Mouse (Mus musculus): ENCODE data around the gene Atrnl1. TPM values are rescaled to one million over a fixed set of nuclear protein-coding genes. Genes with fewer than 3 reads are reported as not detected.

Gene Atrnl1
- polyA plus RNA-seq (2014; fragmentation: Nextera tagmentation; extraction: Ambion mirVana) = 2.5 and 2.9 TPM in 2 replicates

- ATAC-seq (replicated peaks; ENCODE audit: low FRiP score) (peak; percentile 92), DNase-seq (ENCODE audit: low spot score) (peak; percentile 87)
- Histone ChIP-seq H3K27ac (ENCODE audit: low read depth, low read length) (peak within 1 kb of the TSS; percentile 90), H3K4me3 (ENCODE audit: low read depth, low read length) (peak within 1 kb of the TSS; percentile 89), H3K9me3 (ENCODE audit: control insufficient read depth, low read length) (no peaks in the 10 kb centered on the region), H3K9ac (ENCODE audit: low read depth, low read length) (peak within 1 kb of the TSS; percentile 84), H3K36me3 (ENCODE audit: control insufficient read depth, insufficient read depth, low read length) (no peaks in the 10 kb centered on the region), H3K4me1 (replicated peaks; ENCODE audit: control insufficient read depth, insufficient read depth, low read length) (peaks cover 9% of the 10 kb centered on the region; the same call in 1 of the 2 replicates), H3K27me3 (replicated peaks; ENCODE audit: control insufficient read depth, insufficient read depth, low read length) (no peaks in the 10 kb centered on the region), H3K4me2 (peak within 1 kb of the TSS; percentile 99)
- WGBS = under 1% methylated on average over 87 of the region's 103 CpGs
Observed at GRCm38 (mm10) chr19:57610476-57611261, at the start of gene Atrnl1. Gene Atrnl1 (plus strand): TSS chr19:57611034.

- no peaks in the 10 kb centered on the region for H3K9me3 ChIP-seq (ENCODE audit: control insufficient read depth, low read length)
- no peak overlapping the region for H3K4me3 ChIP-seq (ENCODE audit: low read depth, low read length)
- no peaks in the 10 kb centered on the region for H3K27me3 ChIP-seq (replicated peaks; ENCODE audit: control insufficient read depth, insufficient read depth, low read length)
- no peak overlapping the region for H3K4me2 ChIP-seq
- no peak overlapping the region for H3K9ac ChIP-seq (ENCODE audit: low read depth, low read length)
- WGBS = 54% methylated on average over 4 of the region's 4 CpGs
- no peak for DNase-seq (ENCODE audit: low spot score)
- no peak overlapping the region for H3K27ac ChIP-seq (ENCODE audit: low read depth, low read length)
- no peak for ATAC-seq (replicated peaks; ENCODE audit: low FRiP score)
- H3K4me1 ChIP-seq (replicated peaks; ENCODE audit: control insufficient read depth, insufficient read depth, low read length) = no peaks in the 10 kb centered on the region
- H3K36me3 ChIP-seq (ENCODE audit: control insufficient read depth, insufficient read depth, low read length) = no peaks in the 10 kb centered on the region
Observed at GRCm38 (mm10) chr19:57561486-57561885, 49.3 kb upstream of the Atrnl1 start.

GRCm38 (mm10) chr19:57569040-57569439 lies 41.8 kb upstream of the Atrnl1 start:
- H3K27ac ChIP-seq (ENCODE audit: low read depth, low read length) = no peak overlapping the region
- no peak overlapping the region for H3K4me2 ChIP-seq
- no peaks in the 10 kb centered on the region for H3K9me3 ChIP-seq (ENCODE audit: control insufficient read depth, low read length)
- H3K4me3 ChIP-seq (ENCODE audit: low read depth, low read length) = no peak overlapping the region
- ATAC-seq (replicated peaks; ENCODE audit: low FRiP score) (no peak), DNase-seq (ENCODE audit: low spot score) (no peak)
- no peaks in the 10 kb centered on the region for H3K4me1 ChIP-seq (replicated peaks; ENCODE audit: control insufficient read depth, insufficient read depth, low read length)
- no peak overlapping the region for H3K9ac ChIP-seq (ENCODE audit: low read depth, low read length)
- 81% methylated on average over 6 of the region's 6 CpGs for WGBS
- H3K36me3 ChIP-seq (ENCODE audit: control insufficient read depth, insufficient read depth, low read length) = no peaks in the 10 kb centered on the region
- no peaks in the 10 kb centered on the region for H3K27me3 ChIP-seq (replicated peaks; ENCODE audit: control insufficient read depth, insufficient read depth, low read length)

GRCm38 (mm10) chr19:57572360-57573237 lies 38.2 kb upstream of the Atrnl1 start:
- no peaks in the 10 kb centered on the region for H3K27me3 ChIP-seq (replicated peaks; ENCODE audit: control insufficient read depth, insufficient read depth, low read length)
- 78% methylated on average over 16 of the region's 16 CpGs for WGBS
- no peak for ATAC-seq (replicated peaks; ENCODE audit: low FRiP score)
- no peak overlapping the region for H3K9ac ChIP-seq (ENCODE audit: low read depth, low read length)
- H3K36me3 ChIP-seq (ENCODE audit: control insufficient read depth, insufficient read depth, low read length) = no peaks in the 10 kb centered on the region
- H3K27ac ChIP-seq (ENCODE audit: low read depth, low read length) = no peak overlapping the region
- no peaks in the 10 kb centered on the region for H3K9me3 ChIP-seq (ENCODE audit: control insufficient read depth, low read length)
- no peak overlapping the region for H3K4me3 ChIP-seq (ENCODE audit: low read depth, low read length)
- DNase-seq (ENCODE audit: low spot score) = no peak
- H3K4me1 ChIP-seq (replicated peaks; ENCODE audit: control insufficient read depth, insufficient read depth, low read length) = peaks cover 2% of the 10 kb centered on the region; the same call in 1 of the 2 replicates
- H3K4me2 ChIP-seq = no peak overlapping the region

- DNase-seq (ENCODE audit: low spot score) (no peak), ATAC-seq (replicated peaks; ENCODE audit: low FRiP score) (no peak)
- Histone ChIP-seq H3K27ac (ENCODE audit: low read depth, low read length) (no peak overlapping the region), H3K4me1 (replicated peaks; ENCODE audit: control insufficient read depth, insufficient read depth, low read length) (peaks cover 2% of the 10 kb centered on the region; the same call in 1 of the 2 replicates), H3K36me3 (ENCODE audit: control insufficient read depth, insufficient read depth, low read length) (no peaks in the 10 kb centered on the region), H3K4me3 (ENCODE audit: low read depth, low read length) (no peak overlapping the region), H3K27me3 (replicated peaks; ENCODE audit: control insufficient read depth, insufficient read depth, low read length) (no peaks in the 10 kb centered on the region), H3K4me2 (no peak overlapping the region), H3K9me3 (ENCODE audit: control insufficient read depth, low read length) (no peaks in the 10 kb centered on the region), H3K9ac (ENCODE audit: low read depth, low read length) (no peak overlapping the region)
Observed at GRCm38 (mm10) chr19:57573470-57573869, 37.4 kb upstream of the Atrnl1 start.

GRCm38 (mm10) chr19:57575027-57575426 lies 35.8 kb upstream of the Atrnl1 start:
- no peak overlapping the region for H3K27ac ChIP-seq (ENCODE audit: low read depth, low read length)
- peaks cover 2% of the 10 kb centered on the region; the same call in 1 of the 2 replicates for H3K4me1 ChIP-seq (replicated peaks; ENCODE audit: control insufficient read depth, insufficient read depth, low read length)
- DNase-seq (ENCODE audit: low spot score) = no peak
- no peaks in the 10 kb centered on the region for H3K27me3 ChIP-seq (replicated peaks; ENCODE audit: control insufficient read depth, insufficient read depth, low read length)
- 75% methylated on average over 7 of the region's 7 CpGs for WGBS
- H3K4me3 ChIP-seq (ENCODE audit: low read depth, low read length) = no peak overlapping the region
- no peaks in the 10 kb centered on the region for H3K9me3 ChIP-seq (ENCODE audit: control insufficient read depth, low read length)
- no peaks in the 10 kb centered on the region for H3K36me3 ChIP-seq (ENCODE audit: control insufficient read depth, insufficient read depth, low read length)
- H3K4me2 ChIP-seq = no peak overlapping the region
- ATAC-seq (replicated peaks; ENCODE audit: low FRiP score) = no peak
- H3K9ac ChIP-seq (ENCODE audit: low read depth, low read length) = no peak overlapping the region

GRCm38 (mm10) chr19:57576836-57577235 lies 34.0 kb upstream of the Atrnl1 start:
- Histone ChIP-seq H3K36me3 (ENCODE audit: control insufficient read depth, insufficient read depth, low read length) (no peaks in the 10 kb centered on the region), H3K4me2 (no peak overlapping the region), H3K4me1 (replicated peaks; ENCODE audit: control insufficient read depth, insufficient read depth, low read length) (peaks cover 2% of the 10 kb centered on the region; the same call in 1 of the 2 replicates), H3K27me3 (replicated peaks; ENCODE audit: control insufficient read depth, insufficient read depth, low read length) (no peaks in the 10 kb centered on the region), H3K27ac (ENCODE audit: low read depth, low read length) (no peak overlapping the region), H3K4me3 (ENCODE audit: low read depth, low read length) (no peak overlapping the region), H3K9me3 (ENCODE audit: control insufficient read depth, low read length) (no peaks in the 10 kb centered on the region), H3K9ac (ENCODE audit: low read depth, low read length) (no peak overlapping the region)
- no peak for DNase-seq (ENCODE audit: low spot score)
- WGBS = 57% methylated on average over 5 of the region's 5 CpGs
- no peak for ATAC-seq (replicated peaks; ENCODE audit: low FRiP score)

GRCm38 (mm10) chr19:57577256-57577655 lies 33.6 kb upstream of the Atrnl1 start:
- H3K27me3 ChIP-seq (replicated peaks; ENCODE audit: control insufficient read depth, insufficient read depth, low read length) = no peaks in the 10 kb centered on the region
- no peaks in the 10 kb centered on the region for H3K9me3 ChIP-seq (ENCODE audit: control insufficient read depth, low read length)
- 75% methylated on average over 6 of the region's 6 CpGs for WGBS
- DNase-seq (ENCODE audit: low spot score) (no peak), ATAC-seq (replicated peaks; ENCODE audit: low FRiP score) (no peak)
- H3K36me3 ChIP-seq (ENCODE audit: control insufficient read depth, insufficient read depth, low read length) = no peaks in the 10 kb centered on the region
- no peak overlapping the region for H3K4me3 ChIP-seq (ENCODE audit: low read depth, low read length)
- H3K4me1 ChIP-seq (replicated peaks; ENCODE audit: control insufficient read depth, insufficient read depth, low read length) = peaks cover 2% of the 10 kb centered on the region; the same call in 1 of the 2 replicates
- H3K4me2 ChIP-seq = no peak overlapping the region
- no peak overlapping the region for H3K27ac ChIP-seq (ENCODE audit: low read depth, low read length)
- H3K9ac ChIP-seq (ENCODE audit: low read depth, low read length) = no peak overlapping the region
